Mouse (Mus musculus): ENCODE measurements around the gene Ptk6. TPM values are rescaled to one million over a fixed set of nuclear protein-coding genes. Genes with fewer than 3 reads are reported as not detected.
A peak's percentile ranks its signal among the peaks of the same experiment; 100 is the strongest.

Ptk6 gene
- polyA plus RNA-seq, 1 experiment from 2014 or later, result 0.14 TPM

DNA sequence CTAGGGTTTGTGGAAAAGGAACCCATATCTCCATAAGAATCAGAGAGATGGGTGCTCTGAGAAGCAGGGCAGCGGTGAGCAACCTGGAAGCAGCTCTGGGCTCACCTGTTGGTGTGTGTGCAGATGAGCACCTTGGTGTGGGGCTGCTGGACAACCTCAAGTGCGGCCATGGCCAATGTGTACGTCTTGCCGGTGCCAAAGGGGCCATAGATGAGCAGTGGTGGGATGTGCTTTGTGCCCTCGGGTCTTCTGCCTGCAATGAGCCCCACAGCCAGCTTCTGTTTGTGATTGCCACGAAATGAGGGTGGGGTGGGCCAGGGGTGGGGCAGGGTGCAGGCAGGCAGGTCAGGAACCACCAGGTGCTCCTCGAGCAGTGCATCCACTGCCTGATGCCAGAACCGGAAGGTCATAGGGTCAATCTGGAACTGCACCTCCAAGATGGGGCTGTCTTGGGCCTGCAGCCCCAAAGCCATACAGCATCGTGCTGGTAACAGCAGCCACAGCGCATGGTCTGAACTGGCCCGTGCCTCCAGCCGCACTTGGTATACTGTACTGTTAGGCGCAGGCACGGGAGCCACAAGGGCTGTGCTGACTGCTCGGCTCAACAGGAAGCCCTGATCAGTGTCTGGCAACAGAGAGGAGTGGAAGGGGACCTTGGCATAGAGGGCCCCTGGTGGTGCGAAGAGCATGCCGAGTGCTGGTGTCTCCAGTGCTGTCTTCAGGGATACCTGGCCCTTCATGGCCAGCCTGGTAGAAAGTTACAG, 34.8 kb upstream of the Ptk6 start:
- WGBS, result 90% methylated on average over 17 of the region's 17 CpGs
- Histone ChIP-seq H3K4me3 (replicated peaks) (no peak overlapping the region), H3K4me2 (replicated peaks) (no peak overlapping the region), H3K36me3 (no peaks in the 10 kb centered on the region; the same call in 1 of the 2 replicates), H3K27ac (no peak overlapping the region), H3K4me1 (replicated peaks) (peaks cover 18% of the 10 kb centered on the region; the same call in 1 of the 2 replicates), H3K27me3 (replicated peaks) (no peaks in the 10 kb centered on the region), H3K9me3 (no peaks in the 10 kb centered on the region), H3K9ac (no peak overlapping the region)
- ATAC-seq, result no peak

GRCm38 (mm10) chr2:181235681-181236566, 33.3 kb upstream of the Ptk6 start:
- Histone ChIP-seq H3K4me1 (replicated peaks) (0 out of 2 replicates have a peak, but pooled peaks cover 10% of the 10 kb centered on the region), H3K27me3 (replicated peaks) (no peaks in the 10 kb centered on the region), H3K4me3 (replicated peaks) (no peak overlapping the region), H3K9ac (no peak overlapping the region), H3K36me3 (no peaks in the 10 kb centered on the region; the same call in 1 of the 2 replicates), H3K27ac (no peak overlapping the region), H3K9me3 (no peaks in the 10 kb centered on the region), H3K4me2 (replicated peaks) (no peak overlapping the region)
- ATAC-seq, result no peak
- 85% methylated on average over 23 of the region's 23 CpGs for WGBS

DNA sequence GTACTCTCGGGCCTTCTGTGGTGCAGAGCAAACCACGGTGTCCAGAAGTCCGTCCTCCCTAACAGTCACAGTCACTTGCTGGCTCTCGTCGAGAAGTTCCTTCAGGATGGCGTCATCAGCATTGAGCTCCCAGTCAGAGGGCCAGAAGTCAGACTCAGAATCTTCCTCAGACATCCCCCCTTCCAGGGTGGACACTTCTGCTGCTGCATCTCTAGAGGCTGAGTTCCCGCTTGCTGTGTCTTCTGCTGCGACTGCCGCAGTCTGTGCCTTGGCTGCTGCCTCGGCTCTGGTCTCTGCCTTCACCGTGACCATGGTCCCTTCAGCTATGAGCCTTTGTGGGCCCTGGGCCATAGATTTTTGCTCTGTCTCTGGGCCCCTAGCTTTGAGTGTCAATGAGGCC, 32.1 kb upstream of the Ptk6 start:
- no peak overlapping the region for H3K4me3 ChIP-seq (replicated peaks)
- H3K9ac ChIP-seq, result no peak overlapping the region
- no peak overlapping the region for H3K4me2 ChIP-seq (replicated peaks)
- H3K36me3 ChIP-seq, result no peaks in the 10 kb centered on the region
- no peaks in the 10 kb centered on the region for H3K9me3 ChIP-seq
- WGBS, result 91% methylated on average over 11 of the region's 11 CpGs
- H3K4me1 ChIP-seq (replicated peaks), result no peaks in the 10 kb centered on the region
- no peaks in the 10 kb centered on the region for H3K27me3 ChIP-seq (replicated peaks)
- no peak for ATAC-seq
- H3K27ac ChIP-seq, result no peak overlapping the region

GRCm38 (mm10) chr2:181233443-181233842, 30.9 kb upstream of the Ptk6 start:
- Histone ChIP-seq H3K4me1 (replicated peaks) (no peaks in the 10 kb centered on the region), H3K9ac (no peak overlapping the region), H3K36me3 (no peaks in the 10 kb centered on the region), H3K4me3 (replicated peaks) (no peak overlapping the region), H3K27ac (no peak overlapping the region), H3K27me3 (replicated peaks) (no peaks in the 10 kb centered on the region), H3K4me2 (replicated peaks) (no peak overlapping the region), H3K9me3 (no peaks in the 10 kb centered on the region)
- ATAC-seq, result no peak
- WGBS, result 89% methylated on average over 15 of the region's 15 CpGs

GRCm38 (mm10) chr2:181231171-181231570, 28.6 kb upstream of the Ptk6 start:
- H3K4me1 ChIP-seq (replicated peaks), result no peaks in the 10 kb centered on the region
- no peak overlapping the region for H3K27ac ChIP-seq
- 86% methylated on average over 19 of the region's 20 CpGs for WGBS
- H3K27me3 ChIP-seq (replicated peaks), result no peaks in the 10 kb centered on the region
- H3K9me3 ChIP-seq, result no peaks in the 10 kb centered on the region
- no peak for ATAC-seq
- no peaks in the 10 kb centered on the region for H3K36me3 ChIP-seq
- no peak overlapping the region for H3K9ac ChIP-seq
- H3K4me3 ChIP-seq (replicated peaks), result no peak overlapping the region
- no peak overlapping the region for H3K4me2 ChIP-seq (replicated peaks)

DNA sequence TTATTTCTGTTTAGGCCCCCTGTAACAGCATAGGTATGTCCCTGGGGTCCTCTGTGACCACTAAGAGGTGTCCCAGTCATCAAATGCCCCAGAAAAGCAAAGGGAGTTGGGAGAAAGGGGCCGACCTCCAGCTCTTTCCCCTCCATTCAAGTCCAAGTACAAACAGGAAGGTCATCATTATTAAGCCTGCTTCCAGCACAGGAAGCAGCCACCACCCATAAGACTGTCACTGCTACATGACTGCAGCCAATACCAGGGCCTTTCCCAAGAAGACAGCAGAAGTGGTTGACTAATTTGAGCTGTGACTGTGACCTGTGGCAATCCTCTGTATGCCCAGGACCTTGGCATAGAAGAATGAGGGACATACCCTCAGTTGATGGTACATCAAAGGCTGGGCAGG, 25.7 kb upstream of the Ptk6 start:
- WGBS, result 64% methylated on average over 1 of the region's 1 CpGs
- Histone ChIP-seq H3K36me3 (no peaks in the 10 kb centered on the region), H3K4me3 (replicated peaks) (no peak overlapping the region), H3K27ac (no peak overlapping the region), H3K4me2 (replicated peaks) (no peak overlapping the region), H3K27me3 (replicated peaks) (no peaks in the 10 kb centered on the region), H3K4me1 (replicated peaks) (no peaks in the 10 kb centered on the region), H3K9me3 (no peaks in the 10 kb centered on the region), H3K9ac (no peak overlapping the region)
- ATAC-seq, result no peak

- ATAC-seq, result no peak
Measured at GRCm38 (mm10) chr2:181227122-181227521, 24.5 kb upstream of the Ptk6 start.

DNA sequence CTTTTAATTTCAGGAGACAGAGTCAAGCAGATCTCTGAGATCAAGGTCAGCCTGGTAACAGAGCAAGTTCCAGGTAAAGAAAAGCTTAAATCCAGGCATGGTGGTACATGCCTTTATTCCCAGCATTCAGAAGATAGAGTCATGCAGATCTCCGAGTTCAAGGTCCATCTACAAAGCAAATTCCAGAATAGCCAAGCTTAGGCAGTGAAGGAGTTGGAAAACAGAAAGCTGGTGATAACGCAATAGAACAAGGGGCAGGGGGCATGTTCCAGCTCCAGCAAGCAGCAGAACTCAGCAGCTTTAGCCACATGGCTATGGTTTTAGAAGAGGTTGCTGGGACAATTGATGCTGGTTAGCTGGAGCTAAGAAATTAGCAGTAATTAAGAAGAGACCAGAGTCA, 22.4 kb upstream of the Ptk6 start:
- Histone ChIP-seq H3K27me3 (replicated peaks) (no peaks in the 10 kb centered on the region), H3K4me1 (replicated peaks) (peaks cover 2% of the 10 kb centered on the region), H3K36me3 (no peaks in the 10 kb centered on the region), H3K4me2 (replicated peaks) (no peak overlapping the region), H3K9me3 (no peaks in the 10 kb centered on the region), H3K4me3 (replicated peaks) (no peak overlapping the region), H3K9ac (no peak overlapping the region), H3K27ac (no peak overlapping the region)
- 74% methylated on average over 2 of the region's 2 CpGs for WGBS
- no peak for ATAC-seq

More at GRCm38 (mm10) chr2:181227122-181227521, 24.5 kb upstream of the Ptk6 start:
- Histone ChIP-seq H3K27me3 (replicated peaks) (no peaks in the 10 kb centered on the region), H3K9ac (no peak overlapping the region), H3K9me3 (no peaks in the 10 kb centered on the region), H3K27ac (no peak overlapping the region), H3K4me2 (replicated peaks) (no peak overlapping the region), H3K4me3 (replicated peaks) (no peak overlapping the region), H3K4me1 (replicated peaks) (no peaks in the 10 kb centered on the region), H3K36me3 (no peaks in the 10 kb centered on the region)
- 86% methylated on average over 3 of the region's 3 CpGs for WGBS

- H3K27ac ChIP-seq, result peak overlapping the region; percentile 49; the same call in 1 of the 2 replicates
Measured at GRCm38 (mm10) chr2:181220361-181220760, 17.8 kb upstream of the Ptk6 start.

GRCm38 (mm10) chr2:181219538-181220216, 17.1 kb upstream of the Ptk6 start, which contains the start of gene Fndc11:
TSS of gene Fndc11 (plus strand) at chr2:181220013.
- no peak within 1 kb of the TSS; the same call in 1 of the 2 replicates for H3K9ac ChIP-seq
- H3K27ac ChIP-seq, result peak within 1 kb of the TSS; percentile 49; the same call in 1 of the 2 replicates
- 3% methylated on average over 25 of the region's 25 CpGs for WGBS

More at GRCm38 (mm10) chr2:181220361-181220760, 17.8 kb upstream of the Ptk6 start:
- Histone ChIP-seq H3K4me3 (replicated peaks) (peak overlapping the region; percentile 25), H3K9me3 (no peaks in the 10 kb centered on the region), H3K9ac (no peak overlapping the region), H3K4me2 (replicated peaks) (peak overlapping the region; percentile 65), H3K4me1 (replicated peaks) (peaks cover 9% of the 10 kb centered on the region), H3K27me3 (replicated peaks) (no peaks in the 10 kb centered on the region), H3K36me3 (no peaks in the 10 kb centered on the region)
- ATAC-seq, result peak; percentile 28; the same call in 1 of the 2 replicates
- 50% methylated on average over 2 of the region's 2 CpGs for WGBS

DNA sequence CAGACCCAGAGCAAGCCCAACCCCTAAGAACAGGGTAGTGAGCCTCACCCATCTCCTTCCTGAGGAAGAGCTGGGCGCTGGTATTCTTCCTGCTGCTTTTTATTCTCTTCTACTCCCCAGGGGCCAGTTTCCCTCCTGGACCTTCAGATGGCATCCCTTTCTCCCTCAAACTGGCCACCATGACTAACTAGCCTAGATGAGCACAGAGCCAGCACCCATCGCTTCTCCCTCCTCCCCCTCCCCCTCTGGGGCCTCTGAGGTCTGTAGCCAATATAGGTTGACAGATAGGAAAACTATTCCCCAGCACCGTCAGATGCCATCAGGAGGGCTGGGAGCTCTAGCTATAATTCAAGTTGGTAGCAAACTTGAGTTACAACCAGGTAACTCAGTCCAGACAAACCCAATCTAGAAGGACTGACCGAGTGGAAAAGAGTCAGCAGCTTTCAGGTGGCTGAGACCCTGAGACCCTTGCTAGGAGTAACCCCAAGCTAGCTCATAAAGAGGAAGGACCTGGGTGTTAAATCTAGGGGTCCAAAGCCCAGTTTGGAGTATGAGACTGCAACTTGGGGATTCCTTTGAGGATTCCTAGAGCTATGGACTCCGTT, 16.4 kb upstream of the Ptk6 start:
- no peak overlapping the region for H3K4me3 ChIP-seq (replicated peaks)
- peaks cover 5% of the 10 kb centered on the region for H3K27me3 ChIP-seq (replicated peaks)

More at GRCm38 (mm10) chr2:181219538-181220216, 17.1 kb upstream of the Ptk6 start, which contains the start of gene Fndc11:
- Histone ChIP-seq H3K4me3 (replicated peaks) (peak within 1 kb of the TSS; percentile 25), H3K4me2 (replicated peaks) (peak within 1 kb of the TSS; percentile 65), H3K36me3 (no peaks in the 10 kb centered on the region), H3K27me3 (replicated peaks) (no peaks in the 10 kb centered on the region), H3K9me3 (no peaks in the 10 kb centered on the region), H3K4me1 (replicated peaks) (peaks cover 9% of the 10 kb centered on the region)
- peak; percentile 94 for ATAC-seq

More for the DNA sequence above, 16.4 kb upstream of the Ptk6 start:
- no peak for ATAC-seq
- Histone ChIP-seq H3K9ac (no peak overlapping the region), H3K4me1 (replicated peaks) (peaks cover 9% of the 10 kb centered on the region), H3K36me3 (no peaks in the 10 kb centered on the region), H3K4me2 (replicated peaks) (peak overlapping the region; percentile 65; the same call in 1 of the 2 replicates), H3K9me3 (no peaks in the 10 kb centered on the region), H3K27ac (0 out of 2 replicates have a peak overlapping the region, but pooled peaks have one; percentile 49)
- 55% methylated on average over 5 of the region's 5 CpGs for WGBS

Measured in intestine, embryonic 15.5 days (tissue).